Mouse (Mus musculus) forebrain, embryonic 13.5 days (tissue): ENCODE measurements around the gene Tsc1. TPM values are rescaled to one million over a fixed set of nuclear protein-coding genes. Genes with fewer than 3 reads are reported as not detected.

Experiments
- ATAC-seq: fragments of 200-750 bp; cut with Nextera tagmentation; 2 replicates; pipeline ENCODE4 v1.8.0; 2017
- H3K27ac ChIP-seq: fragments of 300-500 bp; sonication (generic); 2 replicates; pipeline ENCODE4 v1.5.1; 2015; ENCODE audit warnings: inconsistent platforms, mild to moderate bottlenecking, moderate library complexity
- H3K27me3 ChIP-seq: fragments of 300-500 bp; sonication (generic); 2 replicates; pipeline ENCODE4 v1.6.1; 2015; ENCODE audit warnings: mild to moderate bottlenecking, inconsistent platforms
- H3K36me3 ChIP-seq: fragments of 300-500 bp; sonication (generic); 2 replicates; pipeline ENCODE4 v1.6.1; 2015; ENCODE audit warnings: mild to moderate bottlenecking, inconsistent platforms; ENCODE audit not compliant: poor library complexity, severe bottlenecking
- H3K4me1 ChIP-seq: fragments of 300-500 bp; sonication (generic); 2 replicates; pipeline ENCODE4 v1.6.1; 2015; ENCODE audit warnings: inconsistent platforms
- H3K4me2 ChIP-seq: fragments of 300-500 bp; sonication (generic); 2 replicates; pipeline ENCODE4 v1.6.1; 2015; ENCODE audit warnings: inconsistent platforms, mild to moderate bottlenecking, moderate library complexity
- H3K4me3 ChIP-seq: fragments of 300-500 bp; sonication (generic); 2 replicates; pipeline ENCODE4 v1.5.1; 2015; ENCODE audit warnings: mild to moderate bottlenecking, inconsistent platforms
- H3K9ac ChIP-seq: fragments of 300-500 bp; sonication (generic); 2 replicates; pipeline ENCODE4 v1.6.1; 2015; ENCODE audit warnings: mild to moderate bottlenecking, inconsistent platforms
- H3K9me3 ChIP-seq: fragments of 300-500 bp; sonication (generic); replicated peaks from 2 replicates; pipeline ENCODE4 v1.6.1; 2016; ENCODE audit warnings: inconsistent platforms
- WGBS: fragments of 180-500 bp; shearing (Covaris S2); methylation state at CpG from one replicate; pipeline ENCODE4 v1.1.7; 2015; 5-methylcytosine and 5-hydroxymethylcytosine counted together
- polyA plus RNA-seq: library from polyadenylated mRNA; unstranded; fragments of >200 nt; fragmentation: Nextera tagmentation; extraction: Ambion mirVana; gene quantifications from 2 replicates; pipeline ENCODE4 v1.2.1, GENCODE M21; 2015

The Tsc1 gene
- polyA plus RNA-seq, 1 experiment from 2014 or later, result 29.0 TPM

DNA sequence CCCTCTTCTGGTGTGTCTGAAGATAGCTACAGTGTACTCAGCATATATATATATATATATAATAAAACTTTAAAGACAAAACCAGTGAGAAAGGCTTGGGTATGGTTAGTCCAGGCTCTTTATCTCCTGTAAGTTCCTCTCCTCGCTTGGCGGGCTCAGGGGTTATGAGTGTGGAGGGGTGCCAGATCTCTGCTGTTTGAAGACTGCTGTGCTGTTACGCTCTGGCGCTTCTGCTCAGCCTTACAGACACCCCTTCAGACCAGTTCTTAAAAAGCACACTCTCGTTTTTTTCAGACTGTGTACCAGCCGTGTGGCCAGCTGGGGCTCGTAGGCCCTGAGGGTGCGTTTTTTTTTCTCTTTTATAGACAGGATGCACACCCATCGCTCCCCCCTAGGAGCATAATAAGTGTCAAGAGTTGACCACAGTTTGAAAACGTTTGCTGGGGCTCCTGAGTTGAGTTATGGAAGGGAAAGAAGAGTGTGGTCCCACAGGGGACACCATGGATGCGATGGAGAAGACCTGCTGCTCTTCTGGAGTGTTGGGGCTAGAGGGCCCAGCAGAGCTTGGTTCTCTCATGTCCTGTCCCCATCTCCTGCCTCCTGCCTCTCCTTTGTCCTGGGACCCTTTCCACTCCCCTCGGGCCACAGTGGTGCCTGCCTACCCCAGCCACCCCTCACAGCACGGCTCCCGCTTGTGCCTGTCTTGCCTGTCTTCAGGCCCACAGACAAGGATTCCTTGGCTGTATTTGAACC is 35.1 kb upstream of the Tsc1 start:
- Histone ChIP-seq H3K9me3 (no peaks in the 10 kb centered on the region), H3K9ac (no peak overlapping the region), H3K4me2 (no peak overlapping the region), H3K27me3 (no peaks in the 10 kb centered on the region), H3K4me1 (no peaks in the 10 kb centered on the region), H3K4me3 (no peak overlapping the region), H3K36me3 (no peaks in the 10 kb centered on the region), H3K27ac (no peak overlapping the region)
- ATAC-seq, result no peak
- WGBS, result 70% methylated on average over 14 of the region's 14 CpGs

DNA sequence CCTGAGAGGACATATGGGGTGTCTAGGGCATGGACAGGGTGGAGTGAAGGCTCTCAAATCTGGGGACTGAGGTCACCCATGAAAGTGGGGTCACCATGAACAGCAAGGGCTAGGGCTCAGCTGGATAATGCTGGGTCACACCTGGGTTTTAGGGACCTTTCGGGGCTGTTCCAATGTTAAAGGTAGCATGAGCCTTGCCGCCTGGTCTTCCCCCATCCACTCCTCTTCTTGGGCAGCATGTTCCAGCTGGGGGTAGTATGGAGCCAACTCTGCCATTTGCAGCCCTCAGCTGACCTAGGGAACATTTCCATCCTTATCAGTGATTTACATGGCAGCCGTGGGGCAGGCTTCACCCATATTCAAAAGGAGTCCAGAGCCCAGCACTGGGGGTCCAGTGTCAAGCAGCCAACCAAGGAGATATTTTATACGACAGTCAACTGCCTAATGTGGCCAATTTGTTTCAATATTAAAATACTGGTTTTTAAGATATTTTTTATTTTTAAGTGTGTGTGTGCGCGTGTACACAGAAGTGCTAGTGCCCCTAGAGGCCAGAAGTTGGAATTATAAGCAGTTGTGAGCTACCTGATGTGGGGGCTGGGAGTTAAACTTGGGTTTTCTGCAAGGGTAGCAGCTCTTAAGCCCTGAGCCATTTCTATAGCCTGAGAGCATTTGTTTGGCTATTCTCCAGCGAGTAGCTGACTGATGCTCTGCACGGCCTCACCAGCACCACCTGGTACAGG is 34.3 kb upstream of the Tsc1 start:
- Histone ChIP-seq H3K9me3 (no peaks in the 10 kb centered on the region), H3K4me3 (no peak overlapping the region), H3K27me3 (no peaks in the 10 kb centered on the region), H3K36me3 (no peaks in the 10 kb centered on the region), H3K27ac (no peak overlapping the region), H3K4me1 (no peaks in the 10 kb centered on the region), H3K4me2 (no peak overlapping the region), H3K9ac (no peak overlapping the region)
- WGBS, result 70% methylated on average over 8 of the region's 8 CpGs
- ATAC-seq, result no peak

DNA sequence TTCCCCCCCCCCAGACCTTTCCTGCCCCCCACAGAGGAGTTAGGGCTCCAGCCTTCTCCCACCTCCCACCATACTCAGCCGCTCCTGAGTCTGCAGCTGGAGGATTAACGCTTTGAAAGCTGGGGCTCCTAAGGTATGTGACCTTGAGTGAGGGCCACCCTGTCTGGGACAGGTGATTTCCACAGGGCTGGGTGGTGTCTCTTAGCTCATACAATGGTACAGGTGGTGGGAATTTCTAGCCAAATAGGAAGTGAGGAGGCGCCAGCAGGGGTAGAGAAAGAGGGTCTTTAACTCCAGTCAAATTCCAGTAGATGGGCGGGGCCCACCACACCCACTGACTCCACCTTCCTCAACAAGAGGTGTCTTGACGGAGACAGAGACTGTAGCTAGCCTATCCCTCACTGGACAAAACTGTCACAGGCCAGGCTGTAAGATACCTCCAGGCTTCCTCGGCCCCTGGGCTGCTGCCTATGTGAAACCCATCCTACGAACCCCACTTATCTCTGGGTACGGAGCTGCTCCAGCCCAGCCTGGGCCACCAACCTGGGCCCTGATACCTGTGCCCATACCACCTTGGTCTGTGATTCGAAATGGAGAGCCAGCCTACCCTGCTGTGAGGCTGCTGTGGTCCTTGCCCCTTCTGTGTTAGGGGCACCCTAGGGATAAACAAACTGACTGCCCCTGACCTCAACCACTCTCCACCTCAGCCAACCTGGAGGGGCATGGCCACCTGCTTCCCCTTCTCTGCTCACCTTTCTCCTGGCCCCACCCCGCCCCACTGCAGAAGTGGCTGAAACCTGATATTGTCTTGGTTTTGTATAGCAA is 33.5 kb upstream of the Tsc1 start:
- Histone ChIP-seq H3K9me3 (no peaks in the 10 kb centered on the region), H3K4me1 (no peaks in the 10 kb centered on the region), H3K27me3 (no peaks in the 10 kb centered on the region), H3K27ac (no peak overlapping the region), H3K4me3 (no peak overlapping the region), H3K4me2 (no peak overlapping the region), H3K9ac (no peak overlapping the region), H3K36me3 (no peaks in the 10 kb centered on the region)
- ATAC-seq, result no peak
- 48% methylated on average over 10 of the region's 10 CpGs for WGBS

- Histone ChIP-seq H3K27ac (no peak overlapping the region), H3K4me1 (no peaks in the 10 kb centered on the region), H3K9ac (no peak overlapping the region), H3K9me3 (no peaks in the 10 kb centered on the region), H3K4me2 (no peak overlapping the region), H3K36me3 (no peaks in the 10 kb centered on the region), H3K4me3 (no peak overlapping the region), H3K27me3 (no peaks in the 10 kb centered on the region)
- no peak for ATAC-seq
- 90% methylated on average over 10 of the region's 10 CpGs for WGBS
Measured at GRCm38 (mm10) chr2:28609851-28610250, 31.2 kb upstream of the Tsc1 start.

- Histone ChIP-seq H3K4me3 (no peak overlapping the region), H3K27ac (no peak overlapping the region), H3K4me1 (no peaks in the 10 kb centered on the region), H3K4me2 (no peak overlapping the region), H3K36me3 (no peaks in the 10 kb centered on the region), H3K9ac (no peak overlapping the region), H3K9me3 (no peaks in the 10 kb centered on the region), H3K27me3 (no peaks in the 10 kb centered on the region)
- ATAC-seq, result no peak
- 75% methylated on average over 12 of the region's 12 CpGs for WGBS
Measured at GRCm38 (mm10) chr2:28610716-28611406, 30.2 kb upstream of the Tsc1 start.

- no peak overlapping the region for H3K27ac ChIP-seq
- H3K4me3 ChIP-seq, result no peak overlapping the region
- H3K4me1 ChIP-seq, result no peaks in the 10 kb centered on the region
- no peak overlapping the region for H3K4me2 ChIP-seq
- no peak overlapping the region for H3K9ac ChIP-seq
- no peak for ATAC-seq
- no peaks in the 10 kb centered on the region for H3K36me3 ChIP-seq
- H3K9me3 ChIP-seq, result no peaks in the 10 kb centered on the region
- no peaks in the 10 kb centered on the region for H3K27me3 ChIP-seq
- 89% methylated on average over 17 of the region's 17 CpGs for WGBS
Measured at GRCm38 (mm10) chr2:28611407-28611787, 29.6 kb upstream of the Tsc1 start.

DNA sequence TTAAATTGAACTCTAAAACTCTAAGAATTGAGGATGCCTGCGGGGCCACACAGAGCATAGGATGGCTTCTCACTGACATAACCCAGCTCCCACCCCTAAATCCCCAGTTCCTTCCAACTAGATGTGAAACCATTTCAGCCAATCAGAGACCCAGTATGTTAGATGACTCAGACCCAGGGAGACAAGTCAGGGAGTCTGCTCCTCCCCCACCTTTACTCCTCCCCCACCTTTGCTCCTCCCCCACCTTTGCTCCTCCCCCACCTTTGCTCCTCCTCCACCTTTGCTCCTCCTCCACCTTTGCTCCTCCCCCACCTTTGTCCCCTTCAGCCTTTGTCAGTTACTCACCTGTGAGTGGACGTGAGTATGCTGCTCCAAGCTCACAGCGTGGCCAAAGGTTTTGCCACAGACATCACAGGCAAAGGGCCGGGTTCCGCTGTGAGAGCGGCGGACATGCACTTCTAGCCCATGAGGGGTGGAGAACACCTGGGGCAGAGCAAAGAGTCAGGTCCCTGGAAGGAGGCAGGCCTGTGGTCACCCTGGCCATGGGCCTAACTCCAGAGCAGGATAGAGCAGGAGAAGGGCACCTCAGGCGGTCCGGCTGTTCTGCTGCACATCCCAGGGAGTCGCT is 28.5 kb upstream of the Tsc1 start:
- no peak overlapping the region for H3K27ac ChIP-seq
- H3K9ac ChIP-seq, result no peak overlapping the region
- no peaks in the 10 kb centered on the region for H3K27me3 ChIP-seq
- H3K36me3 ChIP-seq, result no peaks in the 10 kb centered on the region
- 62% methylated on average over 10 of the region's 10 CpGs for WGBS
- no peak overlapping the region for H3K4me3 ChIP-seq
- no peak overlapping the region for H3K4me2 ChIP-seq
- ATAC-seq, result no peak
- H3K4me1 ChIP-seq, result no peaks in the 10 kb centered on the region
- no peaks in the 10 kb centered on the region for H3K9me3 ChIP-seq

DNA sequence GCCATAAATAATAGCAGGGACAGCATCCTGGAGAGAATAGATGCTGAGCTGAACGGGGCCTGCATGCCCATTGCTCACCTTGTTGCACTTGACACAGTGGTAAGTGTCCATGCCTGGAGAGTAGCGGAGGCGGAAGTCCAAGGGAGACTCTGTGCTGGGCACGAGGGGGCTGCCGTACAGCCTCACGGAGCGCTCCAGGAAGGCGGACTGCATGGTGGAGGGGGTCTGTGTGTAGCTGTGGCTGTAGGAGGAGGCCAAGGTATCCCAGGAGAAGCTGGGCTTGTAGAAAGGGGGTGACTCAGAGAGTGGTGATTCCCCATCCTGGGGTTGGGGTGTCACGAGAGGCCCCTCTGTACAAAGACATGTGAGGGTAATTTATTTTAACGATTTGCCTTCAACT is 27.4 kb upstream of the Tsc1 start:
- Histone ChIP-seq H3K4me1 (peaks cover 4% of the 10 kb centered on the region; the same call in 1 of the 2 replicates), H3K27ac (no peak overlapping the region), H3K4me2 (no peak overlapping the region), H3K4me3 (no peak overlapping the region), H3K27me3 (no peaks in the 10 kb centered on the region), H3K9me3 (no peaks in the 10 kb centered on the region), H3K36me3 (no peaks in the 10 kb centered on the region), H3K9ac (no peak overlapping the region)
- WGBS, result 86% methylated on average over 10 of the region's 10 CpGs
- ATAC-seq, result no peak

- H3K27me3 ChIP-seq, result peaks cover 11% of the 10 kb centered on the region
- H3K4me2 ChIP-seq, result no peak overlapping the region
- peaks cover 4% of the 10 kb centered on the region; the same call in 1 of the 2 replicates for H3K4me1 ChIP-seq
- no peak overlapping the region for H3K27ac ChIP-seq
- no peak overlapping the region for H3K4me3 ChIP-seq
- H3K9me3 ChIP-seq, result no peaks in the 10 kb centered on the region
- no peaks in the 10 kb centered on the region for H3K36me3 ChIP-seq
- H3K9ac ChIP-seq, result no peak overlapping the region
- WGBS, result 32% methylated on average over 5 of the region's 5 CpGs
- ATAC-seq, result no peak
Measured at GRCm38 (mm10) chr2:28616358-28616757, 24.7 kb upstream of the Tsc1 start.

DNA sequence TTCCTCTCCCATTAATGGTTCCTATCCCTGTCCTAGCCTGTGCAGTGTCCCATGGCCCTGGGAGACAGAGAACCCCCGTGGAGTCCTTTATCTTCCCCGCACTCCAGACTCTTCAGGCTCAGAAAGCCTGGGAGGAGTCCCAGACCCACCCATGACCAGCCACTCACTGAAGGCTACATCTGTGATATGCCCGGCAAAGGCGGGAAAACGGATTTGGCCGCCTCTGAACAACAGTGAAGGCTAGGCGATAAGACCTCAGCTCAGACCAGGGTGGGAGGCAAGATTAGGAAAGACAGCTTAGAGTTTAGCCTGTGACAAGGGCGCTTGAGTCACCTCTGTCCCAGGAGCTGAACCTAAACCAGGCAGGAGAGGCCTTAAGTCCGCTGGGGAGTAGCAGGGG is 24.2 kb upstream of the Tsc1 start:
- peaks cover 16% of the 10 kb centered on the region for H3K27me3 ChIP-seq
- no peak overlapping the region for H3K27ac ChIP-seq
- H3K4me3 ChIP-seq, result no peak overlapping the region
- 79% methylated on average over 9 of the region's 9 CpGs for WGBS
- no peaks in the 10 kb centered on the region for H3K36me3 ChIP-seq
- H3K9ac ChIP-seq, result no peak overlapping the region
- no peak overlapping the region for H3K4me2 ChIP-seq
- no peaks in the 10 kb centered on the region for H3K9me3 ChIP-seq
- no peak for ATAC-seq
- peaks cover 4% of the 10 kb centered on the region; the same call in 1 of the 2 replicates for H3K4me1 ChIP-seq
